Mouse (Mus musculus): ENCODE results near the gene Filip1. TPM values are rescaled to one million over a fixed set of nuclear protein-coding genes. Genes with fewer than 3 reads are reported as not detected.
"Not testable (repeated sequence)": the region's sequence is repeated elsewhere in the genome, so short reads cannot be mapped to it uniquely, and the experiment has no call there.

The Filip1 gene
- polyA plus RNA-seq, 1 experiment = 1.1 TPM

GRCm38 (mm10) chr9:80037262-80037996 is 24.8 kb upstream of the Filip1 start:
- H3K27ac ChIP-seq (ENCODE audit: insufficient read depth, low read length) = no peak overlapping the region
- 80% methylated on average over 13 of the region's 13 CpGs for WGBS
- H3K36me3 ChIP-seq (ENCODE audit: control insufficient read depth, insufficient read depth, low read length) = no peaks in the 10 kb centered on the region
- DNase-seq (ENCODE audit: low read depth in 1 of 2, low spot score in 2 of 2) = no peak
- H3K4me3 ChIP-seq (ENCODE audit: extremely low read depth, insufficient read depth, insufficient read length) = no peak overlapping the region
- no peak for TF ChIP-seq CTCF (IDR thresholded peaks at IDR 0.05; ENCODE audit: extremely low read depth, insufficient read depth, insufficient read length, insufficient replicate concordance)
- no peak for TF ChIP-seq POLR2A (IDR thresholded peaks at IDR 0.05; ENCODE audit: low read depth, low read length)
- H3K27me3 ChIP-seq (ENCODE audit: control insufficient read depth, insufficient read depth, low read length) = no peaks in the 10 kb centered on the region
- H3K4me1 ChIP-seq (ENCODE audit: control insufficient read depth, insufficient read depth, insufficient read length) = no peaks in the 10 kb centered on the region

- WGBS = 87% methylated on average over 6 of the region's 6 CpGs
- DNase-seq (ENCODE audit: low read depth in 1 of 2, low spot score in 2 of 2) = no peak
These were observed 13.9 kb upstream of the Filip1 start for GRCm38 (mm10) chr9:80026581-80027021.

GRCm38 (mm10) chr9:80026017-80026416 is 13.4 kb upstream of the Filip1 start:
- Histone ChIP-seq H3K27me3 (ENCODE audit: control insufficient read depth, insufficient read depth, low read length) (no peaks in the 10 kb centered on the region), H3K4me3 (ENCODE audit: extremely low read depth, insufficient read depth, insufficient read length) (no peak overlapping the region), H3K27ac (ENCODE audit: insufficient read depth, low read length) (no peak overlapping the region), H3K4me1 (ENCODE audit: control insufficient read depth, insufficient read depth, insufficient read length) (no peaks in the 10 kb centered on the region), H3K36me3 (ENCODE audit: control insufficient read depth, insufficient read depth, low read length) (no peaks in the 10 kb centered on the region)
- DNase-seq (ENCODE audit: low read depth in 1 of 2, low spot score in 2 of 2) = peak; percentile 14 to 37
- TF ChIP-seq CTCF (IDR thresholded peaks at IDR 0.05; ENCODE audit: extremely low read depth, insufficient read depth, insufficient read length, insufficient replicate concordance) (peak; percentile 21; the same call in 1 of the 2 replicates), POLR2A (IDR thresholded peaks at IDR 0.05; ENCODE audit: low read depth, low read length) (no peak)
- 4% methylated on average over 2 of the region's 2 CpGs for WGBS

More at GRCm38 (mm10) chr9:80026581-80027021, 13.9 kb upstream of the Filip1 start:
- Histone ChIP-seq H3K4me1 (ENCODE audit: control insufficient read depth, insufficient read depth, insufficient read length) (no peaks in the 10 kb centered on the region), H3K27me3 (ENCODE audit: control insufficient read depth, insufficient read depth, low read length) (no peaks in the 10 kb centered on the region), H3K4me3 (ENCODE audit: extremely low read depth, insufficient read depth, insufficient read length) (no peak overlapping the region), H3K27ac (ENCODE audit: insufficient read depth, low read length) (no peak overlapping the region), H3K36me3 (ENCODE audit: control insufficient read depth, insufficient read depth, low read length) (no peaks in the 10 kb centered on the region)
- TF ChIP-seq CTCF (IDR thresholded peaks at IDR 0.05; ENCODE audit: extremely low read depth, insufficient read depth, insufficient read length, insufficient replicate concordance) (no peak), POLR2A (IDR thresholded peaks at IDR 0.05; ENCODE audit: low read depth, low read length) (no peak)

DNA sequence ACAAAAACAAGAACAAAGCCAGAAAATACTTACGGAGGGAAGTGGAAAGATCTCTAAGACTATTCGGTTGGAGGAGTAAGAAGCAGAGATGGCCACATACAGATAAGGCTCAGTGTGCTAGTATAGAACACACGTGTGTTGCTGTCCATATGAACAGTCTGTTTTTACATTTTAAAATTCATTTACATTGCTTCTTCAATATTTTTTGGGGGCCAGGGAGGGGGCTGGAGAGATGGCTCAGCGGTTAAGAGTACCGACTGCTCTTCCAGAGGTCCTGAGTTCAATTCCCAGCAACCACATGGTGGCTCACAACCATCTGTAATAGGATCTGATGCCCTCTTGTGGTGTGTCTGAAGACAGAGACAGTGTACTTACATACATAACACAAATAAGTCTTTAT is 12.7 kb upstream of the Filip1 start:
- 88% methylated on average over 5 of the region's 5 CpGs for WGBS
- H3K4me1 ChIP-seq (ENCODE audit: control insufficient read depth, insufficient read depth, insufficient read length); DNase-seq (ENCODE audit: low read depth in 1 of 2, low spot score in 2 of 2); H3K27me3 ChIP-seq (ENCODE audit: control insufficient read depth, insufficient read depth, low read length); H3K36me3 ChIP-seq (ENCODE audit: control insufficient read depth, insufficient read depth, low read length); H3K4me3 ChIP-seq (ENCODE audit: extremely low read depth, insufficient read depth, insufficient read length); H3K27ac ChIP-seq (ENCODE audit: insufficient read depth, low read length): not testable (repeated sequence)

DNA sequence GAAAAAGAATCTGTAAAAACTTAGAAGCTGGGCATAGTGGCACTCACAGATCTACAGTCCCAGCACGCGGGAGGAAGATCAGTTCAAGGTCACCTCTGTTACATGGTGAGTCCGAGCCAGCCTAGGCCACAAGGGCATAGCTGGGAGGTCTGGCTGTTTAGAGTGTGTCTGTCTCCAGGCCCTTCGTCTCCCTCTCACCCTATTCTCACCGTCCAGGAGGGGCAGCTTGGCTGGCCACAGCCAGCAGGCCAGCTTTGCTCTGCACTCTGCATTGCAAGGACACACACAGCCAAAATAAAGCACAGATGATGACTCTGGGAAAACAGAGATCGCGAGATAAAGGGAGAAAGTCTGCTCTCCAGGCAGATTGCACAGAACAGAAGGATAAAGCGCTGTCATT is 10.2 kb upstream of the Filip1 start:
- TF ChIP-seq POLR2A (IDR thresholded peaks at IDR 0.05; ENCODE audit: low read depth, low read length) (no peak), CTCF (IDR thresholded peaks at IDR 0.05; ENCODE audit: extremely low read depth, insufficient read depth, insufficient read length, insufficient replicate concordance) (no peak)
- no peak for DNase-seq (ENCODE audit: low read depth in 1 of 2, low spot score in 2 of 2)
- H3K27ac ChIP-seq (ENCODE audit: insufficient read depth, low read length) = no peak overlapping the region

GRCm38 (mm10) chr9:80021648-80022047 is 9.0 kb upstream of the Filip1 start:
- no peak for DNase-seq (ENCODE audit: low read depth in 1 of 2, low spot score in 2 of 2)
- Histone ChIP-seq H3K4me1 (ENCODE audit: control insufficient read depth, insufficient read depth, insufficient read length) (no peaks in the 10 kb centered on the region), H3K27me3 (ENCODE audit: control insufficient read depth, insufficient read depth, low read length) (no peaks in the 10 kb centered on the region), H3K36me3 (ENCODE audit: control insufficient read depth, insufficient read depth, low read length) (no peaks in the 10 kb centered on the region), H3K27ac (ENCODE audit: insufficient read depth, low read length) (no peak overlapping the region), H3K4me3 (ENCODE audit: extremely low read depth, insufficient read depth, insufficient read length) (no peak overlapping the region)
- WGBS = 0% methylated on average over 1 of the region's 1 CpGs
- TF ChIP-seq POLR2A (IDR thresholded peaks at IDR 0.05; ENCODE audit: low read depth, low read length) (no peak), CTCF (IDR thresholded peaks at IDR 0.05; ENCODE audit: extremely low read depth, insufficient read depth, insufficient read length, insufficient replicate concordance) (no peak)

More for the DNA sequence above, 10.2 kb upstream of the Filip1 start:
- Histone ChIP-seq H3K27me3 (ENCODE audit: control insufficient read depth, insufficient read depth, low read length) (no peaks in the 10 kb centered on the region), H3K4me1 (ENCODE audit: control insufficient read depth, insufficient read depth, insufficient read length) (no peaks in the 10 kb centered on the region), H3K4me3 (ENCODE audit: extremely low read depth, insufficient read depth, insufficient read length) (no peak overlapping the region), H3K36me3 (ENCODE audit: control insufficient read depth, insufficient read depth, low read length) (no peaks in the 10 kb centered on the region)
- WGBS = 86% methylated on average over 8 of the region's 8 CpGs

- Histone ChIP-seq H3K4me1 (ENCODE audit: control insufficient read depth, insufficient read depth, insufficient read length) (no peaks in the 10 kb centered on the region), H3K27ac (ENCODE audit: insufficient read depth, low read length) (no peak overlapping the region), H3K36me3 (ENCODE audit: control insufficient read depth, insufficient read depth, low read length) (no peaks in the 10 kb centered on the region), H3K27me3 (ENCODE audit: control insufficient read depth, insufficient read depth, low read length) (no peaks in the 10 kb centered on the region), H3K4me3 (ENCODE audit: extremely low read depth, insufficient read depth, insufficient read length) (no peak overlapping the region)
- TF ChIP-seq POLR2A (IDR thresholded peaks at IDR 0.05; ENCODE audit: low read depth, low read length) (no peak), CTCF (IDR thresholded peaks at IDR 0.05; ENCODE audit: extremely low read depth, insufficient read depth, insufficient read length, insufficient replicate concordance) (no peak)
- DNase-seq (ENCODE audit: low read depth in 1 of 2, low spot score in 2 of 2) = no peak
- WGBS = 63% methylated on average over 3 of the region's 3 CpGs
These were observed 7.8 kb upstream of the Filip1 start for GRCm38 (mm10) chr9:80020429-80020828.

All from spleen, adult 2 months (tissue).